Mouse (Mus musculus): ENCODE data around the gene Nup214.

GRCm38 (mm10) chr2:32095351-32096121 is 121.3 kb downstream of the Nup214 start, which contains the start of gene Plpp7:
- no peak for TF ChIP-seq CTCF (IDR thresholded peaks at IDR 0.05)
- no peak; the same call in none of the 2 replicates for TF ChIP-seq POLR2A (IDR thresholded peaks at IDR 0.05; ENCODE audit: insufficient read depth, low read depth, low read length)

All from heart, adult 2 months (tissue).